Comparison of ENCODE assay signal across 19 mouse cellular contexts in the genomic region with DNA sequence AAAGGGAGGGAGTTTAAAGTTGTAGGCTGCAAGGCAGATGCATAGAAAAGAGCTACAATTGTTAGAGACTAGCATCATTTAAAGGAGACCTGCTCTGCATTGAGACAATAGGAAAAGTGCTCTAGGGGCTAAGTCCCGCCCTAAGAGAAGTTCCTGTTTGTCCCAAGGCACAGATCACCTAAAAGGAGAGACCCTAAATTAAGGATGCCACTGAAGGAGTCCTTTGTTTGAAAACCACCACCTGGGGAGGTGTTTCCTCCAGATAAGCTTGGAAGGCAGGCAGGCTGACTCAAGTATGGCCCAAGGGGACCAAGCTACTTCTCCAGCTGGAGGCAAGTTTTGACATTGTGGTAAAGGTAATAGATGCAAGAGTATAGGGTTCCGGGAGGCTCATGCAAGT. TPM values are rescaled to one million over a fixed set of nuclear protein-coding genes. Genes with fewer than 3 reads are reported as not detected.
"Had no signal": no experiment of that assay in that cellular context is flagged by ENCODE, and none has a peak within 500 bp of the region (broad histone marks: within the 10 kb centered on the region; RNA-seq: fewer than 3 reads in every experiment).

No protein-coding gene starts in this region.

- ATAC-seq: liver, embryonic 12.5 days; midbrain, embryonic 15.5 days had no signal

- H3K4me2 ChIP-seq: limb, embryonic 15.5 days; liver, embryonic 12.5 days; lung, embryonic 14.5 days; midbrain, embryonic 15.5 days; neural tube, embryonic 13.5 days had no signal

- H3K27ac ChIP-seq: layer of hippocampus, adult 2 months; liver, embryonic 12.5 days; midbrain, embryonic 10.5 days; midbrain, embryonic 15.5 days; neural tube, embryonic 13.5 days had no signal

- H3K9me3 ChIP-seq: limb, embryonic 15.5 days; liver, embryonic 12.5 days; midbrain, embryonic 15.5 days; neural tube, embryonic 13.5 days had no signal

- H3K4me3 ChIP-seq: layer of hippocampus, adult 2 months; limb, embryonic 15.5 days; liver, embryonic 12.5 days; midbrain, embryonic 10.5 days; midbrain, embryonic 15.5 days; neural tube, embryonic 13.5 days had no signal

- DNase-seq: kidney, postnatal 4 days; lung, embryonic 14.5 days; lung, postnatal 10 days; lung, postnatal 4 days; retina, postnatal 1 day; right cerebral cortex, postnatal 4 days; spleen, adult 18-20 months; thymus, adult 18-20 months; thymus, postnatal 14 days had no signal

- H3K27me3 ChIP-seq: limb, embryonic 15.5 days; liver, embryonic 12.5 days; midbrain, embryonic 15.5 days; neural tube, embryonic 13.5 days had no signal

- H3K36me3 ChIP-seq: limb, embryonic 15.5 days; liver, embryonic 12.5 days; midbrain, embryonic 15.5 days had no signal

- H3K9ac ChIP-seq: limb, embryonic 15.5 days; liver, embryonic 12.5 days; lung, embryonic 14.5 days; midbrain, embryonic 15.5 days; neural tube, embryonic 13.5 days had no signal

RNA-seq across cellular contexts. Expression of a gene that starts 42.0 kb away (rescaled TPM):
- total RNA-seq: layer of hippocampus, adult 2 months; layer of hippocampus, postnatal 10 days; left cerebral cortex, postnatal 36 days; megakaryocyte, adult 5-6 weeks had no signal
- polyA plus RNA-seq: liver, embryonic 12.5 days; lung, embryonic 14.5 days; midbrain, embryonic 10.5 days; neural tube, embryonic 13.5 days; stomach, embryonic 14.5 days had no signal
